Comparison of ENCODE assay signal across 38 mouse cellular contexts in genomic region chr8:54827974-54828373, GRCm38 (mm10). TPM values are rescaled to one million over a fixed set of nuclear protein-coding genes. Genes with fewer than 3 reads are reported as not detected.
"Had no signal": no experiment of that assay in that cellular context is flagged by ENCODE, and none has a peak within 500 bp of the region (broad histone marks: within the 10 kb centered on the region; RNA-seq: fewer than 3 reads in every experiment).

No protein-coding gene starts in this region.

- H3K27me3 ChIP-seq: limb, embryonic 12.5 days; limb, embryonic 13.5 days; limb, embryonic 15.5 days; liver, embryonic 12.5 days; liver, embryonic 13.5 days; liver, embryonic 15.5 days; lung, embryonic 15.5 days; megakaryocyte, embryonic 14.5 days; midbrain, embryonic 12.5 days; midbrain, embryonic 13.5 days; midbrain, embryonic 15.5 days; neural tube, embryonic 12.5 days had no signal

- H3K36me3 ChIP-seq: limb, embryonic 10.5 days; limb, embryonic 12.5 days; limb, embryonic 13.5 days; limb, embryonic 15.5 days; liver, embryonic 12.5 days; liver, embryonic 13.5 days; liver, embryonic 15.5 days; lung, embryonic 15.5 days; midbrain, embryonic 10.5 days; midbrain, embryonic 12.5 days; midbrain, embryonic 13.5 days; midbrain, embryonic 15.5 days; neural tube, embryonic 12.5 days had no signal

- DNase-seq: left cerebral cortex, postnatal 4 days; liver; liver, embryonic 13.5 days; liver, postnatal 0 days; lung, adult 18-20 months; lung, adult 2 months; lung, embryonic 14.5 days; lung, postnatal 10 days; lung, postnatal 14 days; lung, postnatal 36 days; lung, postnatal 4 days; midbrain, embryonic 14.5 days had no signal

- H3K4me1 ChIP-seq: limb, embryonic 10.5 days; limb, embryonic 12.5 days; limb, embryonic 13.5 days; limb, embryonic 15.5 days; liver, embryonic 12.5 days; liver, embryonic 13.5 days; liver, embryonic 15.5 days; lung, embryonic 15.5 days; megakaryocyte, embryonic 14.5 days; midbrain, embryonic 10.5 days; midbrain, embryonic 12.5 days; midbrain, embryonic 13.5 days; midbrain, embryonic 15.5 days; neural tube, embryonic 12.5 days had no signal

- H3K9me3 ChIP-seq: limb, embryonic 10.5 days; limb, embryonic 12.5 days; limb, embryonic 13.5 days; limb, embryonic 15.5 days; liver, embryonic 12.5 days; liver, embryonic 13.5 days; liver, embryonic 15.5 days; lung, embryonic 15.5 days; megakaryocyte, embryonic 14.5 days; midbrain, embryonic 10.5 days; midbrain, embryonic 12.5 days; midbrain, embryonic 13.5 days; midbrain, embryonic 15.5 days; neural tube, embryonic 12.5 days had no signal

- H3K9ac ChIP-seq: limb, embryonic 12.5 days; limb, embryonic 13.5 days; limb, embryonic 15.5 days; liver, embryonic 12.5 days; liver, embryonic 13.5 days; liver, embryonic 14.5 days; liver, embryonic 15.5 days; liver, postnatal 0 days; lung, embryonic 14.5 days; lung, embryonic 15.5 days; midbrain, embryonic 12.5 days; midbrain, embryonic 13.5 days; midbrain, embryonic 15.5 days; neural tube, embryonic 12.5 days had no signal

- H3K4me3 ChIP-seq: limb, embryonic 10.5 days; limb, embryonic 12.5 days; limb, embryonic 13.5 days; limb, embryonic 15.5 days; liver, embryonic 12.5 days; liver, embryonic 13.5 days; liver, embryonic 15.5 days; lung, embryonic 15.5 days; megakaryocyte, embryonic 14.5 days; midbrain, embryonic 10.5 days; midbrain, embryonic 12.5 days; midbrain, embryonic 13.5 days; midbrain, embryonic 15.5 days; myocyte; neural tube, embryonic 12.5 days had no signal

- H3K4me2 ChIP-seq: limb, embryonic 12.5 days; limb, embryonic 13.5 days; limb, embryonic 15.5 days; liver, embryonic 11.5 days; liver, embryonic 12.5 days; liver, embryonic 13.5 days; liver, embryonic 15.5 days; lung, embryonic 14.5 days; lung, embryonic 15.5 days; midbrain, embryonic 11.5 days; midbrain, embryonic 12.5 days; midbrain, embryonic 13.5 days; midbrain, embryonic 15.5 days; neural tube, embryonic 12.5 days had no signal

- ATAC-seq: liver, embryonic 12.5 days; liver, postnatal 0 days; lung, postnatal 0 days; midbrain, embryonic 13.5 days; midbrain, embryonic 15.5 days; midbrain, embryonic 16.5 days had no signal

- H3K27ac ChIP-seq: limb, embryonic 10.5 days; limb, embryonic 12.5 days; limb, embryonic 13.5 days; limb, embryonic 15.5 days; liver, embryonic 12.5 days; liver, embryonic 13.5 days; liver, embryonic 14.5 days; liver, embryonic 15.5 days; lung, embryonic 15.5 days; macrophage; midbrain, embryonic 10.5 days; midbrain, embryonic 12.5 days; midbrain, embryonic 13.5 days; midbrain, embryonic 15.5 days; neural tube, embryonic 12.5 days had no signal

RNA-seq across cellular contexts. Expression of gene Wdr17, which starts 59.0 kb away (rescaled TPM):
- total RNA-seq: liver, adult 2 months; megakaryocyte progenitor cell, adult 5-6 weeks; megakaryocyte, adult 5-6 weeks; megakaryocyte-erythroid progenitor cell, adult 5-6 weeks; monocyte, adult 5-6 weeks had no signal
- polyA plus RNA-seq: liver, adult 2 months; liver, embryonic 12.5 days; liver, embryonic 15.5 days; liver, embryonic 16.5 days; liver, postnatal 0 days; lung, adult 2 months; lung, postnatal 0 days; macrophage; myocyte had no signal
